Mouse (Mus musculus) erythroblast, embryonic 14.5 days (primary cell): ENCODE results near the gene Gnl3. TPM values are rescaled to one million over a fixed set of nuclear protein-coding genes. Genes with fewer than 3 reads are reported as not detected.

Source experiments
- H3K27me3 ChIP-seq: 2 replicates; pipeline ENCODE4 v1.6.1; 2012; ENCODE audit warnings: inconsistent platforms; ENCODE audit not compliant: control insufficient read depth
- H3K36me3 ChIP-seq: 2 replicates; pipeline ENCODE4 v1.6.1; 2012; ENCODE audit warnings: mild to moderate bottlenecking, inconsistent platforms; ENCODE audit not compliant: control insufficient read depth
- H3K4me1 ChIP-seq: 2 replicates; pipeline ENCODE4 v1.6.1; 2012; ENCODE audit warnings: inconsistent platforms; ENCODE audit not compliant: control insufficient read depth
- H3K4me3 ChIP-seq: replicated peaks from 2 replicates; pipeline ENCODE3; 2012; ENCODE audit warnings: moderate library complexity, mild to moderate bottlenecking, inconsistent platforms
- H3K9me3 ChIP-seq: 2 replicates; pipeline ENCODE4 v1.6.1; 2012; ENCODE audit warnings: low read length, inconsistent platforms, mixed read lengths; ENCODE audit not compliant: control insufficient read depth
- GATA1 ChIP-seq: IDR thresholded peaks from 2 replicates; pipeline ENCODE4 v1.6.1; 2012; ENCODE audit warnings: low read length, inconsistent platforms, mixed read lengths
- TAL1 ChIP-seq: IDR thresholded peaks from 3 replicates; pipeline ENCODE4 v1.6.1; 2012; ENCODE audit warnings: low read length, inconsistent platforms, mixed read lengths
- polyA plus RNA-seq: library from polyadenylated mRNA; stranded (reverse); fragments of >175 nt; gene quantifications from 2 replicates; pipeline ENCODE4 v1.2.3, GENCODE M21; 2012

Gene Gnl3
- polyA plus RNA-seq, 1 experiment: 1.2 TPM

GRCm38 (mm10) chr14:31011588-31011987 lies 7.4 kb downstream of the Gnl3 start:
- Histone ChIP-seq H3K4me1 (peaks cover 43% of the 10 kb centered on the region), H3K9me3 (no peaks in the 10 kb centered on the region), H3K36me3 (peaks cover 91% of the 10 kb centered on the region), H3K4me3 (no peak overlapping the region), H3K27me3 (no peaks in the 10 kb centered on the region)
- TF ChIP-seq TAL1 (no peak), GATA1 (no peak)

GRCm38 (mm10) chr14:31006779-31007178 lies 12.2 kb downstream of the Gnl3 start:
- H3K9me3 ChIP-seq: no peaks in the 10 kb centered on the region
- H3K27me3 ChIP-seq: no peaks in the 10 kb centered on the region
- peaks cover 43% of the 10 kb centered on the region for H3K36me3 ChIP-seq
- H3K4me3 ChIP-seq: no peak overlapping the region
- H3K4me1 ChIP-seq: peaks cover 47% of the 10 kb centered on the region
- TF ChIP-seq TAL1 (no peak), GATA1 (no peak)

- TF ChIP-seq GATA1 (no peak), TAL1 (no peak)
- peaks cover 56% of the 10 kb centered on the region for H3K4me1 ChIP-seq
- peaks cover 25% of the 10 kb centered on the region for H3K36me3 ChIP-seq
- no peaks in the 10 kb centered on the region for H3K9me3 ChIP-seq
- no peaks in the 10 kb centered on the region for H3K27me3 ChIP-seq
- H3K4me3 ChIP-seq: no peak overlapping the region
Measured at GRCm38 (mm10) chr14:31004527-31004926, 14.4 kb downstream of the Gnl3 start.

- peaks cover 21% of the 10 kb centered on the region for H3K36me3 ChIP-seq
- TF ChIP-seq TAL1: no peak
- no peak for TF ChIP-seq GATA1
- peaks cover 42% of the 10 kb centered on the region for H3K4me1 ChIP-seq
- no peaks in the 10 kb centered on the region for H3K27me3 ChIP-seq
- H3K9me3 ChIP-seq: no peaks in the 10 kb centered on the region
- peak within 1 kb of the TSS; percentile 99 for H3K4me3 ChIP-seq
Measured at GRCm38 (mm10) chr14:31001307-31002205, 17.4 kb downstream of the Gnl3 start, which contains the start of the genes Glt8d1 and Spcs1. TSS of gene Glt8d1 (plus strand) at chr14:31001400. TSS of gene Spcs1 (minus strand) at chr14:31001672.

GRCm38 (mm10) chr14:31000816-31001306 lies 18.1 kb downstream of the Gnl3 start:
- TF ChIP-seq TAL1 (no peak), GATA1 (no peak)
- Histone ChIP-seq H3K4me1 (peaks cover 38% of the 10 kb centered on the region), H3K27me3 (no peaks in the 10 kb centered on the region), H3K36me3 (peaks cover 21% of the 10 kb centered on the region), H3K9me3 (no peaks in the 10 kb centered on the region), H3K4me3 (peak overlapping the region; percentile 99)

- peaks cover 34% of the 10 kb centered on the region for H3K4me1 ChIP-seq
- TF ChIP-seq GATA1: no peak
- TF ChIP-seq TAL1: no peak
Measured at GRCm38 (mm10) chr14:31000356-31000755, 18.6 kb downstream of the Gnl3 start.

GRCm38 (mm10) chr14:30996417-30996816 lies 22.5 kb downstream of the Gnl3 start:
- Histone ChIP-seq H3K27me3 (no peaks in the 10 kb centered on the region), H3K4me1 (peaks cover 24% of the 10 kb centered on the region), H3K9me3 (no peaks in the 10 kb centered on the region), H3K36me3 (peaks cover 21% of the 10 kb centered on the region), H3K4me3 (no peak overlapping the region)
- TF ChIP-seq GATA1 (no peak), TAL1 (no peak)

More at GRCm38 (mm10) chr14:31000356-31000755, 18.6 kb downstream of the Gnl3 start:
- no peaks in the 10 kb centered on the region for H3K9me3 ChIP-seq
- peaks cover 21% of the 10 kb centered on the region for H3K36me3 ChIP-seq
- peak overlapping the region; percentile 99 for H3K4me3 ChIP-seq
- H3K27me3 ChIP-seq: no peaks in the 10 kb centered on the region

- H3K4me1 ChIP-seq: no peaks in the 10 kb centered on the region
- H3K4me3 ChIP-seq: no peak overlapping the region
- H3K36me3 ChIP-seq: peaks cover 8% of the 10 kb centered on the region
- no peaks in the 10 kb centered on the region for H3K27me3 ChIP-seq
- no peaks in the 10 kb centered on the region for H3K9me3 ChIP-seq
- no peak for TF ChIP-seq TAL1
- TF ChIP-seq GATA1: no peak
Measured at GRCm38 (mm10) chr14:30976222-30976621, 42.7 kb downstream of the Gnl3 start.

GRCm38 (mm10) chr14:30974204-30974603 lies 44.7 kb downstream of the Gnl3 start:
- no peak for TF ChIP-seq TAL1
- no peak for TF ChIP-seq GATA1
- H3K27me3 ChIP-seq: no peaks in the 10 kb centered on the region
- no peaks in the 10 kb centered on the region for H3K4me1 ChIP-seq
- H3K36me3 ChIP-seq: peaks cover 10% of the 10 kb centered on the region
- no peaks in the 10 kb centered on the region for H3K9me3 ChIP-seq
- no peak overlapping the region for H3K4me3 ChIP-seq

Other genes with a start within 250 kb of the Gnl3 start
- gene Tmem110, start 193.6 kb downstream of the Gnl3 start, polyA plus RNA-seq: 2.3 and 2.8 TPM in 2 replicates
- gene Mustn1, start 140.0 kb downstream of the Gnl3 start, polyA plus RNA-seq: 0.03 TPM in 1 of 2 replicates, not detected in the other
- gene Itih4, start 132.7 kb downstream of the Gnl3 start, polyA plus RNA-seq: 0.02 TPM in 1 of 2 replicates, not detected in the other
- gene Itih3, start 95.4 kb downstream of the Gnl3 start, polyA plus RNA-seq: 0.02 TPM in 1 of 2 replicates, not detected in the other
- gene Itih1, start 75.9 kb downstream of the Gnl3 start, polyA plus RNA-seq: not detected in 2 replicates
- 0.05 and 0.07 TPM in 2 replicates for gene Nek4, start 67.8 kb downstream of the Gnl3 start, polyA plus RNA-seq
- gene Glt8d1, start 17.8 kb downstream of the Gnl3 start, polyA plus RNA-seq: 0.10 and 0.19 TPM in 2 replicates
- 5.2 and 5.8 TPM in 2 replicates for gene Spcs1, start 17.5 kb downstream of the Gnl3 start, polyA plus RNA-seq
- gene Pbrm1, start within 50 bp of the Gnl3 start, polyA plus RNA-seq: 1.2 and 1.6 TPM in 2 replicates
- 9.0 and 10.3 TPM in 2 replicates for gene Smim4, start 109.8 kb upstream of the Gnl3 start, polyA plus RNA-seq
- gene Nt5dc2, start 111.9 kb upstream of the Gnl3 start, polyA plus RNA-seq: 16.8 and 31.6 TPM in 2 replicates
- 0.08 and 0.13 TPM in 2 replicates for gene Stab1, start 149.5 kb upstream of the Gnl3 start, polyA plus RNA-seq
- 0.14 and 0.18 TPM in 2 replicates for gene Tnnc1, start 189.2 kb upstream of the Gnl3 start, polyA plus RNA-seq
- 8.6 and 10.6 TPM in 2 replicates for gene Nisch, start 197.8 kb upstream of the Gnl3 start, polyA plus RNA-seq
- not detected in 2 replicates for gene Sema3g, start 198.7 kb upstream of the Gnl3 start, polyA plus RNA-seq
- 0.21 and 0.27 TPM in 2 replicates for gene Phf7, start 232.2 kb upstream of the Gnl3 start, polyA plus RNA-seq
- gene Bap1, start 232.3 kb upstream of the Gnl3 start, polyA plus RNA-seq: 6.7 and 6.9 TPM in 2 replicates